Mouse (Mus musculus) CD8-positive naive resting alpha-beta T cell, adult 2 months (primary cell): ENCODE measurements around the gene Zfp235.

Experiments used
- DNase-seq, 2 experiments: peaks; one replicate each; pipeline ENCODE4 v3.0.0; 2022; ENCODE audit warnings: low read depth in 2 of 2, low spot score in 2 of 2

Gene Zfp235

GRCm38 (mm10) chr7:24133996-24134828 is at the start of gene Zfp235:
Gene Zfp235 (plus strand): TSS chr7:24134169.
- DNase-seq, result peak; percentile 73 to 81

- no peak for DNase-seq
Observed at GRCm38 (mm10) chr7:24086871-24087270, 47.1 kb upstream of the Zfp235 start.

- no peak for DNase-seq
Observed at GRCm38 (mm10) chr7:24087485-24088125, 46.4 kb upstream of the Zfp235 start.

- DNase-seq, result no peak
Observed at GRCm38 (mm10) chr7:24104403-24104802, 29.6 kb upstream of the Zfp235 start.

- no peak for DNase-seq
Observed at GRCm38 (mm10) chr7:24105144-24105703, 28.7 kb upstream of the Zfp235 start.

- DNase-seq, result no peak
Observed at GRCm38 (mm10) chr7:24110839-24111238, 23.1 kb upstream of the Zfp235 start.

GRCm38 (mm10) chr7:24111772-24112155 is 22.2 kb upstream of the Zfp235 start:
- no peak for DNase-seq

GRCm38 (mm10) chr7:24112156-24112856 is 21.7 kb upstream of the Zfp235 start, which contains the start of gene Zfp112:
Gene Zfp112 (plus strand): TSS chr7:24112314.
- no peak for DNase-seq

- no peak for DNase-seq
Observed at GRCm38 (mm10) chr7:24113001-24113400, 21.0 kb upstream of the Zfp235 start.

GRCm38 (mm10) chr7:24116655-24117054 is 17.3 kb upstream of the Zfp235 start:
- no peak for DNase-seq

- no peak for DNase-seq
Observed at GRCm38 (mm10) chr7:24133425-24133995, 459 bp upstream of the Zfp235 start.

- no peak for DNase-seq
Observed at GRCm38 (mm10) chr7:24142566-24142965, 8.6 kb downstream of the Zfp235 start.

GRCm38 (mm10) chr7:24153272-24153671 is 19.3 kb downstream of the Zfp235 start:
- DNase-seq, result no peak

GRCm38 (mm10) chr7:24172191-24172590 is 38.2 kb downstream of the Zfp235 start:
- DNase-seq, result no peak

GRCm38 (mm10) chr7:24174618-24175336 is 40.8 kb downstream of the Zfp235 start, which contains the start of gene Zfp114:
Gene Zfp114 (plus strand): TSS chr7:24175060.
- DNase-seq, result peak in 1 of 2 experiments; percentile 1

GRCm38 (mm10) chr7:24175337-24175711 is 41.4 kb downstream of the Zfp235 start:
- DNase-seq, result no peak

GRCm38 (mm10) chr7:24187611-24188010 is 53.6 kb downstream of the Zfp235 start:
- DNase-seq, result no peak

- no peak for DNase-seq
Observed at GRCm38 (mm10) chr7:24188901-24189570, 55.1 kb downstream of the Zfp235 start.

GRCm38 (mm10) chr7:24189571-24189944 is 55.6 kb downstream of the Zfp235 start:
- DNase-seq, result no peak

GRCm38 (mm10) chr7:24191361-24191760 is 57.4 kb downstream of the Zfp235 start:
- DNase-seq, result no peak
